Mouse (Mus musculus) MEL (cell line): ENCODE measurements around the gene Fat3.

Experiments used
- CHD1 ChIP-seq: IDR thresholded peaks from 2 replicates; pipeline ENCODE4 v1.6.1; 2012; ENCODE audit warnings: low read depth, mild to moderate bottlenecking, inconsistent platforms, low read length, improper control_type of control experiment
- CHD2 ChIP-seq: IDR thresholded peaks from 2 replicates; pipeline ENCODE4 v1.6.1; 2011; ENCODE audit warnings: low read length, improper control_type of control experiment
- CTCF ChIP-seq, 3 experiments: IDR thresholded peaks in 2 of 3; conservative IDR thresholded peaks in 1 of 3; 2 replicates each; pipeline ENCODE4 v1.5.1; 2011 to 2012; ENCODE audit warnings: low read length in 3 of 3, low read depth in 2 of 3, mild to moderate bottlenecking in 2 of 3, improper control_type of control experiment in 1 of 3, inconsistent platforms in 1 of 3, mixed read lengths in 1 of 3, moderate library complexity in 1 of 3; ENCODE audit not compliant: control insufficient read depth in 1 of 3, insufficient read depth in 1 of 3, poor library complexity in 1 of 3, severe bottlenecking in 1 of 3
- GATA1 ChIP-seq: IDR thresholded peaks from 2 replicates; pipeline ENCODE4 v1.6.1; 2011; ENCODE audit warnings: low read depth, low read length, improper control_type of control experiment
- MAFK ChIP-seq: IDR thresholded peaks from 2 replicates; pipeline ENCODE4 v1.6.1; 2011; ENCODE audit warnings: low read depth, mild to moderate bottlenecking, low read length, improper control_type of control experiment, borderline replicate concordance
- MAZ ChIP-seq: IDR thresholded peaks from 2 replicates; pipeline ENCODE4 v1.6.1; 2012; ENCODE audit warnings: low read depth, mild to moderate bottlenecking, inconsistent platforms, low read length, improper control_type of control experiment
- POLR2A ChIP-seq, 2 experiments: IDR thresholded peaks; 2 replicates each; pipeline ENCODE4 v1.6.1; 2011 to 2012; ENCODE audit warnings: low read length in 2 of 2, mild to moderate bottlenecking in 2 of 2, control low read depth in 1 of 2, improper control_type of control experiment in 1 of 2, low read depth in 1 of 2, moderate library complexity in 1 of 2; ENCODE audit not compliant: control insufficient read depth in 1 of 2, insufficient read depth in 1 of 2, poor library complexity in 1 of 2

DNA sequence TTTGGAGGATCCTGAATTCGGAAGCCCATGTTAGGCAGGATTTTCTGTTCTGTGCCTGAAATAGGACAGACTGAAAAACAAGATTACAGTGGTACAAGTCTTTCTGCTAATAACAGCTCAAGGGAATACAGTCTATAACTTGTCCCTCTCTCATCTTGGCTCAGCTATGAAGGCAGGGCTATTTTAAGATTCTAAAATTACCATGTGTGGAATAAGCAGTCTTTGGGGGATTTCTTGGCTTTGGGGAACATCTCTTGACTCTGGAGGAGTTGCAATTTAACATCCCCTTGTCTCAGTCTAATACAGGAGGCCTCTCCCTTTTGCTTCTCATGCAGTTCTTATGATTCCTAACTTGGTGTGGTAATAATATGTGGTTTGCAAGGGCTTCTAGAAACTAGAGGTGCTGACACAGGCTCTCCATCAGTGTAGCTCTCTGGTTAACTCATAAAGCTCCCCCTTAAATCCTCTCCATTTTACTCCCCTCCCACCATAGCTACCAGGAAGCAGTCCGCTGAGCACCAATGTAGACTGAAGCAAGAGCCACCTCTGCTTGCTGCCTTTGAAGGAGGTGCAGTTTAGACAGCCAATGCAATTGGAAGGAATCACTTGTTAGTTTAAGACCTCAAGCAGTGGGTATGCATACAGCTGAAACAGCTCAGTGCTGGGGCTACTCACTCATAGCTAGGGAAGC is 195.5 kb downstream of the Fat3 start:
- no peak for TF ChIP-seq POLR2A (IDR thresholded peaks at IDR 0.05; ENCODE audit: control insufficient read depth in 1 of 2, insufficient read depth in 1 of 2, low read depth in 1 of 2, low read length in 2 of 2, poor library complexity in 1 of 2)
- TF ChIP-seq MAFK = no peak
- TF ChIP-seq CTCF (IDR thresholded peaks at IDR 0.05 in 2 of 3, conservative IDR thresholded peaks at IDR 0.05 in 1 of 3; ENCODE audit: control insufficient read depth in 1 of 3, insufficient read depth in 1 of 3, low read depth in 2 of 3, low read length in 3 of 3, poor library complexity in 1 of 3, severe bottlenecking in 1 of 3) = no peak
- TF ChIP-seq CHD2 = no peak
- TF ChIP-seq GATA1 = no peak
- TF ChIP-seq MAZ = no peak
- no peak for TF ChIP-seq CHD1
